Mouse (Mus musculus) adipocyte (in vitro differentiated cells): ENCODE measurements at regions not wholly inside any gene's neighbourhood (a gene's known extent, or its start where the extent isn't known, plus 50 kb on each side); places are given as distances from the start of the nearest gene placed in this dataset.

Experiments
- DNase-seq: peaks from one replicate; pipeline ENCODE4 v3.0.0-alpha.2; 2016; ENCODE audit warnings: low spot score

GRCm38 (mm10) chr10:98781888-98782351 is 132.3 kb upstream of the Atp2b1 start:
- no peak for DNase-seq

- no peak for DNase-seq
These were observed 128.8 kb upstream of the Atp2b1 start for GRCm38 (mm10) chr10:98785411-98785810.

GRCm38 (mm10) chr10:98786089-98786488 is 128.1 kb upstream of the Atp2b1 start:
- DNase-seq, result no peak

GRCm38 (mm10) chr10:98789763-98790162 is 124.4 kb upstream of the Atp2b1 start:
- no peak for DNase-seq

- DNase-seq, result no peak
These were observed 123.8 kb upstream of the Atp2b1 start for GRCm38 (mm10) chr10:98790456-98790855.

GRCm38 (mm10) chr10:98792019-98792741 is 122.0 kb upstream of the Atp2b1 start:
- no peak for DNase-seq

GRCm38 (mm10) chr10:98793926-98794536 is 120.2 kb upstream of the Atp2b1 start:
- DNase-seq, result no peak

GRCm38 (mm10) chr10:98796016-98796415 is 118.2 kb upstream of the Atp2b1 start:
- no peak for DNase-seq

GRCm38 (mm10) chr10:98798634-98799415 is 115.4 kb upstream of the Atp2b1 start:
- no peak for DNase-seq

- no peak for DNase-seq
These were observed 114.4 kb upstream of the Atp2b1 start for GRCm38 (mm10) chr10:98799830-98800229.

GRCm38 (mm10) chr10:98800949-98801348 is 113.3 kb upstream of the Atp2b1 start:
- DNase-seq, result no peak

- DNase-seq, result no peak
These were observed 109.2 kb upstream of the Atp2b1 start for GRCm38 (mm10) chr10:98805013-98805412.

GRCm38 (mm10) chr10:98806798-98807535 is 107.2 kb upstream of the Atp2b1 start:
- DNase-seq, result no peak

GRCm38 (mm10) chr10:98808644-98809043 is 105.6 kb upstream of the Atp2b1 start:
- DNase-seq, result no peak

GRCm38 (mm10) chr10:98829051-98829450 is 85.2 kb upstream of the Atp2b1 start:
- no peak for DNase-seq

- DNase-seq, result no peak
These were observed 82.7 kb upstream of the Atp2b1 start for GRCm38 (mm10) chr10:98831488-98831887.

GRCm38 (mm10) chr10:98837289-98838181 is 76.7 kb upstream of the Atp2b1 start:
- DNase-seq, result no peak

GRCm38 (mm10) chr10:98838926-98839679 is 75.1 kb upstream of the Atp2b1 start:
- peak; percentile 19 for DNase-seq

GRCm38 (mm10) chr10:98839963-98840362 is 74.2 kb upstream of the Atp2b1 start:
- DNase-seq, result no peak

GRCm38 (mm10) chr10:98840411-98840810 is 73.8 kb upstream of the Atp2b1 start:
- no peak for DNase-seq
